Mouse (Mus musculus) lung, embryonic 16.5 days (tissue): ENCODE measurements around the gene Aym1. TPM values are rescaled to one million over a fixed set of nuclear protein-coding genes. Genes with fewer than 3 reads are reported as not detected.

Experiments used
- ATAC-seq: fragments of 200-750 bp; cut with Nextera tagmentation; 2 replicates; pipeline ENCODE4 v1.8.0; 2017; ENCODE audit warnings: low read depth, mild to moderate bottlenecking, moderate library complexity
- H3K27ac ChIP-seq: fragments of 300-500 bp; sonication (generic); 2 replicates; pipeline ENCODE4 v1.5.1; 2014; ENCODE audit warnings: mild to moderate bottlenecking, control low read depth, low read length
- H3K27me3 ChIP-seq: fragments of 300-500 bp; sonication (generic); 2 replicates; pipeline ENCODE4 v1.6.1; 2014; ENCODE audit warnings: low read depth, low read length, mixed read lengths; ENCODE audit not compliant: control insufficient read depth, insufficient read depth
- H3K36me3 ChIP-seq: fragments of 300-500 bp; sonication (generic); 2 replicates; pipeline ENCODE4 v1.6.1; 2014; ENCODE audit warnings: low read length; ENCODE audit not compliant: control insufficient read depth, insufficient read depth
- H3K4me1 ChIP-seq: fragments of 300-500 bp; sonication (generic); replicated peaks from 2 replicates; pipeline ENCODE4 v1.6.1; 2014; ENCODE audit warnings: low read length, mixed read lengths; ENCODE audit not compliant: control insufficient read depth, insufficient read depth
- H3K4me2 ChIP-seq: fragments of 300-500 bp; sonication (generic); 2 replicates; pipeline ENCODE4 v1.6.1; 2014; ENCODE audit warnings: low read depth, low read length, control low read depth
- H3K4me3 ChIP-seq: fragments of 300-500 bp; sonication (generic); 2 replicates; pipeline ENCODE4 v1.5.1; 2014; ENCODE audit warnings: mild to moderate bottlenecking, low read length, control low read depth
- H3K9ac ChIP-seq: fragments of 300-500 bp; sonication (generic); 2 replicates; pipeline ENCODE4 v1.6.1; 2014; ENCODE audit warnings: low read length, control low read depth
- H3K9me3 ChIP-seq: fragments of 300-500 bp; sonication (generic); 2 replicates; pipeline ENCODE4 v1.6.1; 2016; ENCODE audit warnings: low read length; ENCODE audit not compliant: control insufficient read depth
- WGBS: fragments of 180-500 bp; shearing (Covaris S2); extraction: QIAGEN DNeasy Blood & Tissue Kit; methylation state at CpG from one replicate; pipeline ENCODE4 v1.1.7; 2014; 5-methylcytosine and 5-hydroxymethylcytosine counted together
- polyA plus RNA-seq: library from polyadenylated mRNA; unstranded; fragments of >200 nt; fragmentation: Nextera tagmentation; extraction: Ambion mirVana; gene quantifications from 2 replicates; pipeline ENCODE4 v1.2.1, GENCODE M21; 2015

Aym1 gene
- polyA plus RNA-seq, 1 experiment from 2014 or later = not detected

GRCm38 (mm10) chr5:113379416-113379815 is 22.3 kb downstream of the Aym1 start:
- Histone ChIP-seq H3K4me2 (no peak overlapping the region), H3K27ac (no peak overlapping the region), H3K4me1 (no peaks in the 10 kb centered on the region), H3K4me3 (no peak overlapping the region), H3K9me3 (no peaks in the 10 kb centered on the region), H3K36me3 (no peaks in the 10 kb centered on the region), H3K27me3 (no peaks in the 10 kb centered on the region), H3K9ac (no peak overlapping the region)
- no peak for ATAC-seq
- WGBS = 69% methylated on average over 5 of the region's 5 CpGs

GRCm38 (mm10) chr5:113380553-113380952 is 23.5 kb downstream of the Aym1 start:
- no peak overlapping the region for H3K9ac ChIP-seq

GRCm38 (mm10) chr5:113382580-113382979 is 25.5 kb downstream of the Aym1 start:
- ATAC-seq = no peak
- H3K9ac ChIP-seq = no peak overlapping the region
- no peak overlapping the region for H3K4me2 ChIP-seq
- WGBS = 62% methylated on average over 4 of the region's 4 CpGs
- no peaks in the 10 kb centered on the region for H3K27me3 ChIP-seq
- no peak overlapping the region for H3K27ac ChIP-seq
- H3K36me3 ChIP-seq = no peaks in the 10 kb centered on the region
- no peak overlapping the region for H3K4me3 ChIP-seq
- H3K4me1 ChIP-seq = no peaks in the 10 kb centered on the region
- no peaks in the 10 kb centered on the region for H3K9me3 ChIP-seq

More at GRCm38 (mm10) chr5:113380553-113380952, 23.5 kb downstream of the Aym1 start:
- Histone ChIP-seq H3K4me2 (no peak overlapping the region), H3K27me3 (no peaks in the 10 kb centered on the region), H3K36me3 (no peaks in the 10 kb centered on the region), H3K4me1 (no peaks in the 10 kb centered on the region), H3K9me3 (no peaks in the 10 kb centered on the region), H3K27ac (no peak overlapping the region), H3K4me3 (no peak overlapping the region)
- 70% methylated on average over 8 of the region's 8 CpGs for whole genome bisulfite sequencing
- no peak for ATAC-seq

- H3K27ac ChIP-seq = no peak overlapping the region
- no peak overlapping the region for H3K4me3 ChIP-seq
- no peak for ATAC-seq
- no peaks in the 10 kb centered on the region for H3K9me3 ChIP-seq
- H3K27me3 ChIP-seq = no peaks in the 10 kb centered on the region
- WGBS = 53% methylated on average over 8 of the region's 8 CpGs
- H3K36me3 ChIP-seq = no peaks in the 10 kb centered on the region
- no peak overlapping the region for H3K4me2 ChIP-seq
- H3K4me1 ChIP-seq = no peaks in the 10 kb centered on the region
- H3K9ac ChIP-seq = no peak overlapping the region
Measured at GRCm38 (mm10) chr5:113393766-113394165, 36.7 kb downstream of the Aym1 start.

DNA sequence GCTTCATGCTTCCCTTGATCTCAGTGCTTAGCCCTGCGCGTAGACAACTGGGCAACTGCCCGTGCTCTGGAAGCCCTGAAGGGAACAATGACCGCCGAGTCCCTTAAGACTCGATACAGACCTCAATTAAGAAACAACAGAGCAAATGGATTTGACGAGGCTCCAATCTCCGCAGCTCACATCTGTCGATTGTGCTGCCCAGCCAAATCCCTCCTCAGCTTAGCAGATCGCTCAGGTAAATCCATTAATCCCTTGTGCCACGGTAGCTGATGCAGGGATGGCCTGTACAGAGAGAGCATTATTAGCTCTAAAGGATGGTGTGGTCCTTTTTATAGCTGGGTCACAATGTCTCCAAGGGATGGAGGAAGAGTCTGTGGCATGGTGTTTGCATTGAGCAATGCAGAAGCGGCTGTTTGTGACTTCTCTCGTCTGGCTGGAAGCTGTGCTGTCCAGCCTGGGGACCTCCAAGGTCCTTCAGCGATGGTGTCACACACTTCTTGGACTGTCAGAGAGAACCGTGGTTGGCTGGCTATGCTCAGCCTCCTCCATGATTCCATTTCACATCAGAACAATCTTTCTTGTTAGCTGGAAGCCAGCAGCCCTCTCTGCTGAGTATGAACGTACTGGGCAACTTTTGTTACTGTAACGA is 39.3 kb downstream of the Aym1 start:
- Histone ChIP-seq H3K9ac (no peak overlapping the region), H3K4me3 (no peak overlapping the region), H3K4me2 (no peak overlapping the region), H3K36me3 (no peaks in the 10 kb centered on the region), H3K4me1 (no peaks in the 10 kb centered on the region), H3K9me3 (peaks cover 4% of the 10 kb centered on the region; the same call in 1 of the 2 replicates), H3K27ac (no peak overlapping the region), H3K27me3 (no peaks in the 10 kb centered on the region)
- peak; percentile 77 for ATAC-seq
- 75% methylated on average over 17 of the region's 17 CpGs for WGBS

- peak; percentile 71; the same call in 1 of the 2 replicates for ATAC-seq
- Histone ChIP-seq H3K4me3 (no peak overlapping the region), H3K4me2 (no peak overlapping the region), H3K4me1 (no peaks in the 10 kb centered on the region), H3K9ac (no peak overlapping the region), H3K27me3 (no peaks in the 10 kb centered on the region), H3K9me3 (peaks cover 4% of the 10 kb centered on the region; the same call in 1 of the 2 replicates), H3K36me3 (no peaks in the 10 kb centered on the region), H3K27ac (no peak overlapping the region)
- WGBS = 50% methylated on average over 17 of the region's 17 CpGs
Measured at GRCm38 (mm10) chr5:113397443-113398317, 40.6 kb downstream of the Aym1 start.

- ATAC-seq = 0 out of 2 replicates have a peak, but pooled peaks have one; percentile 43
Measured at GRCm38 (mm10) chr5:113402702-113403101, 45.6 kb downstream of the Aym1 start.

DNA sequence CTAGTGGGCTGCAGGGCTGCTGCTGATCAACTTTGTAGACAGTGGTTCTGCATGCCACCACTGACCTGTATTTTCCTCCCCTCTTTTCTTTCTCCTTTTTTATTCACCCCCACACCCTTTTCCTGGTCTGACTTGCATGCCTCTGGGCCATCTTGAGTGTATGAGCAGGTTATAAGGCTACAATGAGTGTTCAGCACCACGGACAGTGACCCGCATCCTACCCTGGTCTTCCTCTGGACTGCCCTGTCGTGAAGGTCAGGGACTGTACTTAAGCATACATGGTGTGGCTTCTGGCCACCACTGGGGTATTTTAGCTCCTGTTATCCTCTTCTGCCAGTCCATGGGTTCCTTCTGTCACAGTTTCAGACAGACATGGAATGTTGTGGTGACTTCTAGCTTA is 50.3 kb downstream of the Aym1 start:
- no peak overlapping the region for H3K4me3 ChIP-seq
- no peak overlapping the region for H3K4me2 ChIP-seq
- no peaks in the 10 kb centered on the region for H3K36me3 ChIP-seq
- H3K4me1 ChIP-seq = no peaks in the 10 kb centered on the region
- no peaks in the 10 kb centered on the region for H3K27me3 ChIP-seq
- no peak overlapping the region for H3K27ac ChIP-seq
- under 1% methylated on average over 3 of the region's 3 CpGs for WGBS
- H3K9ac ChIP-seq = no peak overlapping the region
- no peak for ATAC-seq
- H3K9me3 ChIP-seq = no peaks in the 10 kb centered on the region

More at GRCm38 (mm10) chr5:113402702-113403101, 45.6 kb downstream of the Aym1 start:
- Histone ChIP-seq H3K27me3 (no peaks in the 10 kb centered on the region), H3K4me2 (no peak overlapping the region), H3K27ac (no peak overlapping the region), H3K4me1 (no peaks in the 10 kb centered on the region), H3K9me3 (peaks cover 4% of the 10 kb centered on the region; the same call in 1 of the 2 replicates), H3K9ac (no peak overlapping the region), H3K36me3 (no peaks in the 10 kb centered on the region), H3K4me3 (no peak overlapping the region)
- 30% methylated on average over 11 of the region's 11 CpGs for WGBS
